Mouse (Mus musculus) liver, adult (tissue): ENCODE measurements at regions not wholly inside any gene's neighbourhood (a gene's known extent, or its start where the extent isn't known, plus 50 kb on each side); places are given as distances from the start of the nearest gene placed in this dataset.

Source experiments
- GATA4 ChIP-seq: IDR thresholded peaks from 2 replicates; pipeline ENCODE4 v1.6.1; 2014; ENCODE audit warnings: mild to moderate bottlenecking, low read length; ENCODE audit not compliant: insufficient replicate concordance

GRCm38 (mm10) chr3:19002056-19002455 is 626.4 kb downstream of the 1700064H15Rik start:
- TF ChIP-seq GATA4, result no peak

DNA sequence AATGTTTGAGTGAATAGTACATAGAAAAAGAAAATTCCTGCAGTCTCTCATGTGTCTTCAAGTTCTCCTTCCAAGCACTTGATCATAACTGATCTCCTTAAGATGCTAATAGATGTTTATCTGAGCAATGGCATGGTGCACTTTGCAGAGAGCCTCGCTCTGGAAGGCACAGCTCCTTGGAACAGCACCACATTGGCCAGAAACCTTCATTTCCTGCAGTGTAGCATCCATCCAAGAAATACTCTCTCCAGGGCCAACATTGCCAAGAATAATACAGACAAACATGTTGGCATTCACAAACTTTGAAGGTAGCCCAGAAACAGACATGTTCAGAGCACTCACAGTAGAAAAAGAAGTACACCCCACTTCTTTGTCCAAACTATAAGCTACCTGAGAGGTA is 623.7 kb downstream of the 1700064H15Rik start:
- no peak for TF ChIP-seq GATA4

DNA sequence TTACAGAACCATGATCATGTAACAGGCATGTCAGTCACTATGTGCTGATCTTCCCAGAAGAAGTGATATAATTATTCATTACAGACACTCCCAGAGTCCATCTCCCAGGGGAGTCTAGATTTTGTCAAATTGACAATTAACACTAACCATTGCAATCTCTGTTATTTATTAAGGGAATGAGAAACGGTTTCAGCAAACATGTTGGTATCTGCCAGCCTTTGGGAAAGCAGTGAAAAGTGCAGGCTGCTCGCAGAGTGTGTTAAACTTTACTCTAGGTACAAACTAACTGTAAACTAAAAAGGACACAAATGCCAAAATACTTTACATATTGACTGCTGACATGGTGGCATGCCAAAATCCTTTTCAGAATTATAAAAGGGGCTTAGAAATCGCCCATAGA is 583.9 kb downstream of the 1700064H15Rik start:
- no peak for TF ChIP-seq GATA4

DNA sequence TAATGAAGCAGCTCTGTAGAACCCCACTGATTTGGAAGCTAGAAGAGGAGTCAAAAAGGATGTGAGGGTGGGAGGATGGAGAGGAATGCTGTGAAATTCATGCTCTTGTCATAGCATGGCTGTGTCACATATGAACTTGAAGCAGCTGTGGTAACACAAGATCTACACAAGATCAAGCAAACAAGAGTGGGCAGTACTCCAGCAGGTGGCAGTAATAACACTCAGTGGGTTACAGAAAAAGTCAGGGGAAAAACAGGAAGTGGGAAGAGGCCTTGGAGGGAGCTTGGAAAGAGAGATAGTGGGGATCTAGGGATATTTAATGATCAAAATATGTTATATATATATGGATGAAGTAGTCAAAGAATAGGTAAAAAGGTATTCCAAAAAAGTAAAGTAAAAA is 582.5 kb downstream of the 1700064H15Rik start:
- TF ChIP-seq GATA4, result no peak

DNA sequence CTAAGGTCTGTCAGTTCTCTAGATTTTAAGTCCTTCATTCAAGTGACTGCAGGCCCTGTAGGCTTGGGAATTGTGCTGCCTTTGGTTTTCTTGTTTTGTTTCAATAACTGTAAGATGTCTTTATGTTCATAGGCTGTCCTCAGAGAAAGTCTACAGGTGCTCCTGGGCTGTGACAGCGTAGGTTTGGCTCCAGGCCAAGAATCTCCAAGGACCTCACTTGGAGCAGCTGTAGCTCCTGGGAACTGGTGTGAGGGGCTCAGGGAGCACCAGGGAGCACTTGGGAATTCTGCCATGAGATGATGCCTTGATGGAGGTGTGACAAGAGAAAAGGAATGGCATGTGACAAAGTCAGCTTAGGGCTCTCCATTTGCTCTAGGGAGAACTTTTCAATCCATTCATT is 581.9 kb downstream of the 1700064H15Rik start:
- no peak for TF ChIP-seq GATA4

DNA sequence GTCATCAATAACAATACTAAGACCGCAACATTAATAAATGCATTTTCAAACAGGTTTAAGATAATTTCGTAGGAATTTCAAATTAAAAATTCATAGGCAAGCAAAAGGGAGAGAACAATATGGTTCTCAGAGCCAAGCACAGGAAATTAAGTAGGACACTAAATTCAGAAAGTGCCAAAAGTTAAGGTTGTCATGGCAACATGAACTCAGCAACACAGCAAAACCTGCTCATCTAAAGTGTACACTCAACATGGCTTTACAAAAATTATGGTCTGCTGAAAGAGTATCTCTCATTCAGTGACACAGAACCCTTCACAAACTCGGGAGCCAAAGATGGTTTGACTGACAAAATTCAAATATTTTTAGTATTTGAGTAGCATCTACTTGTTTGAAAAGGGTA is 572.5 kb downstream of the 1700064H15Rik start:
- TF ChIP-seq GATA4, result no peak

DNA sequence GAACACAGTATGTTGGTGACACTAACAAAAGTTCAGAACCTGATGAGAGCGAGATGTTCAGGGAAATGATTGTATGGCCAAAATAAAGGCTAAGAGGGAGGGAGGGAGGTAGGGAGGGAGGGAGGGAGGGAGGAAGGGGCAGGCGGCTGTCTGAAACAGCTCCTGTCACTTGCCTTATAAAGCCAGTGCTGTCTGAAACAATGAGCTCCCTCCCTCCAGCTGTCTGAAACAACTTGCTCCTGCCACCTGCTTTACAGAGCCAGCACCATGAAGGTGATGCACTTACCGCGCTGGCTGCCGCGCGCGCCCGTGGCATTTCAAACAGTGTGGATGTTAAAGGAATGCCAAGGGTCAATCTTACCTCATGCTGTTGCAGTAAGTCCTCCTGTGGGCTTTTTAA is 571.9 kb downstream of the 1700064H15Rik start:
- TF ChIP-seq GATA4, result no peak

DNA sequence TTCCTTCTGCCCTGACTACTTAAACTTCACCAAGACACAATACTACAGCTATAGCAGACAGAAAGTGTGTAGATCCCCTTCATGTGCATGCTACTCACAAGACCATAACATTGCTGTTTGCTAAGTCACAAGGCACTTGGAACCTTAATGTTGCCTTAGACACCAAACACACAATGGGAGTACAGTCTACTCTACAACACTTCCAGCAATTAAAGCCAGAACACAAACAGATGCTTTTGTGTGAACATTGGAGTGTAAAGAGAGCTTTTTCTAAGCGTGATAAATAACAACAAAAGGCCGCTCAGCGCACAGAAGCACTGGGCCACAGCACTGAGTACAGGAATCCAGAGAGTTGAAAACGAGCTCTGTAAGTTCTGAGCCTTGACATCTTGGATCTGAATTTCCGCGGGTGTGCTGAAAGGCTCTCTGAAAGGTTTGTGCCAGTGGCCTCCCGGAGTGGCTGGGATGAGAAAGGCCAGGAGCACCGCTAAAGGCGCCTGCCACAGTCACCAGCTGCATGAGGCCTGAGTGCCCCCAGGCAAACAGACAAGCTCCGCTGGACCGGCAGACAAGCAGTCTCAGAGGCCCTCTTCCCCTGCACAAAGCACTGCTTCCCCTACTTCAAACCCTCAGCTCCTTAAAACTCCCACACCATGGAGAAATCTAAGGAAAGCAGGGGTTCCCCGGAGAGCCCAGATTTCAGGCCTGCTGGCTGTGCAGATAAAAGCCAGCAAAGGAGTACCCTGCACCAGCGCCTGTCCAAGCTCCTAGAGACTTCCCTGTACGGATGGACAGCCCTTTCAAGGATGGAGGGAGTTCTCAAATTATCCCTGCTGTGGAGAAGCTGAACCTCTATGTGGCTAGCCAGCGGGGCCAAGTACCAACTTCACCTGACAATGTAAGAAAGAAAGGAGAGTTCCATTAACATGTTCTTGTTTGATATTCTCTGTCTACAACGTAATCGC is 568.3 kb downstream of the 1700064H15Rik start:
- TF ChIP-seq GATA4, result no peak

GRCm38 (mm10) chr3:19061488-19062248 is 566.8 kb downstream of the 1700064H15Rik start:
- TF ChIP-seq GATA4, result no peak

DNA sequence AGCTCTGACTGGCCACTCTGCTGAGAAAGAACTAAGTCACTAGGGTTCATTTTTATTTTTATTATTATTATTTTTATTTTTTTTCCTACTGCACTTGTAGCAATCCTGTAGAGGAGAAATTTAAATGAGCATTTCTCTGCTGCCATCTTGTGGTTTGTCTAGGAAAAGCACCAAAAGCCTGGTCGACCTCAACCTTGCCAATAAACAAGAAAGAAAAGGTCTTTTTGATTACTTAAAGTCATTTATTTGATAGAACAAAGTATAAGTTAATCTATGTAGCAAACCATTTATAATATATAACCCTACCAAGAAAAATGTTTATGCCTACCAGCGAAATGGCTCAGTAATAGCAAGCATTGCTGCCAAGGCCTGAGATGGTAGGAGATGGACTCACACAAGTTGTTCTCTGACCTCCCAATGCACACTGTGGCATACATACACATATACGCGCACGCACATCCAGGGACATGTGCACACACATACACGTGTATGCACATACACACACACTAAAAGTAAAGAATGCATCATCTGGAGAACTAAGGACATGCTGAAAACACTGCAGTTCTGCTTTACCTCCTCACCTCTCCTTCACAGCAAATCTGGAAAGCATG is 566.1 kb downstream of the 1700064H15Rik start:
- no peak for TF ChIP-seq GATA4

DNA sequence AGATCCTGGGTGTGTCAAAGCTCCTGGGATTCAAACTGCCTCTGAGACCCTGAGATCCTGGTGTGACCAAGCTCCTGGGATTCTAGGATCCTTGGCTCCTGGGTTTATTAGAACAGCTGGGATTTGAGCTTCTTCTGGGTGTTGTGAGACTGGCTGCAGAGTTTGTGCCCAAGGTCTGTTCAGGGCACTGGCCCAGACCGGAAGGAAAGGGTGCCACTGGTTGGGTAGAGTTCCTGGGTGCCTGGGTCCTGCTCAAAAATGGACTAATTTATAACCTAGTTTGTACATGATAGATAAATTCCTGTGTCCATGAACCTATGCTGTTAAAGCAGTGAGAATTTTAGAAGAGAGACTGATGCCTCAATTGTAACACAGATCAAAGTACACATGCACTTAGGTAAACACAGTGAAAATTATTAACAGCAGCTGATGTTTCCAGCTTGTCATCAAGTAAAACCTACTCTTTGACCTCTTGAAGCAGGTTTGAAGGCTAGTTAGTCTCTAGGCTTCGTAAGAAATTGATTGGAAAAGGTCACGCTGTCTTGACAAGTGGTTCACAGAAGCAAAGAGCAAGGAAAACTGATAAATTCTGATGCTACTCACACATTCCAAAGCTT is 561.2 kb downstream of the 1700064H15Rik start:
- TF ChIP-seq GATA4, result no peak
